Mouse (Mus musculus) bone marrow macrophage, adult 2 months (primary cell): ENCODE measurements around the gene Dok4.

Source experiments
- CTCF ChIP-seq: IDR thresholded peaks from 2 replicates; pipeline ENCODE4 v1.5.1; 2012; ENCODE audit warnings: low read depth, mild to moderate bottlenecking, low read length, moderate library complexity
- POLR2A ChIP-seq: IDR thresholded peaks from 2 replicates; pipeline ENCODE4 v1.6.1; 2012; ENCODE audit warnings: mild to moderate bottlenecking, low read depth, low read length, borderline replicate concordance

DNA sequence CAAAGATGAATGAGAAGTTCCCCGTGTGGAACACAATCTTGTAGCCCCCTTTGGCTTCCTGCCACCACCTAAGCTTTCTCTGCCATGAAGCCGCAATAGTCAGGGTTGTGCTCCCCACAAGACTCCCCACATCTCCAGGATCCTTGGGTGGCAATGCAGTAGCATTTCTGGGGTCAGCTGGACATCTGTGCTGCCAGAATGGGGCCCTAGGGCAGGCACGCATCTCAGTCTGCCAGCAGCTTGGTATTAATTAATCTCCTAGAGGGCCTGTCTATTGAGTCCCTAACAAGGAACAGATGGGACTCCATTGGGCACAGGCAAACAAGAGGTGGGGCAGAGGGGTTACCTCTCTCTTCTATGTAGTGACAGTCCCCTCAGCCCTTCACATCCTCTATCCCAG, 4.0 kb downstream of the Dok4 start:
- TF ChIP-seq POLR2A = no peak
- no peak for TF ChIP-seq CTCF
